Mouse (Mus musculus) kidney, postnatal 36 days (tissue): ENCODE measurements around the gene Banf1.
"Not testable (repeated sequence)": the region's sequence is repeated elsewhere in the genome, so short reads cannot be mapped to it uniquely, and the experiment has no call there.

ENCODE experiments used
- DNase-seq, 2 experiments: peaks; one replicate each; pipeline ENCODE4 v3.0.0; 2021 to 2022; ENCODE audit warnings: mixed read lengths in 2 of 2

Gene Banf1

GRCm38 (mm10) chr19:5367053-5367359 lies at the start of gene Banf1:
TSS of gene Banf1 (minus strand) at chr19:5367168.
- DNase-seq: no peak

- peak in 1 of 2 experiments; percentile 72 for DNase-seq
Measured at GRCm38 (mm10) chr19:5414534-5414957, 47.6 kb upstream of the Banf1 start.

- DNase-seq: no peak
Measured at GRCm38 (mm10) chr19:5413840-5414239, 46.9 kb upstream of the Banf1 start.

- peak in 1 of 2 experiments; percentile 43 for DNase-seq
Measured at GRCm38 (mm10) chr19:5411961-5412360, 45.0 kb upstream of the Banf1 start.

GRCm38 (mm10) chr19:5410641-5411040 lies 43.7 kb upstream of the Banf1 start:
- no peak for DNase-seq

- DNase-seq: no peak
Measured at GRCm38 (mm10) chr19:5409068-5409467, 42.1 kb upstream of the Banf1 start.

GRCm38 (mm10) chr19:5408057-5409001 lies 41.4 kb upstream of the Banf1 start:
- DNase-seq: peak; percentile 43 to 71

GRCm38 (mm10) chr19:5407133-5407532 lies 40.2 kb upstream of the Banf1 start:
- DNase-seq: peak; percentile 71 to 81

GRCm38 (mm10) chr19:5406531-5407126 lies 39.7 kb upstream of the Banf1 start:
- DNase-seq: peak; percentile 51 to 54

GRCm38 (mm10) chr19:5405924-5406323 lies 39.0 kb upstream of the Banf1 start:
- DNase-seq: no peak

- no peak for DNase-seq
Measured at GRCm38 (mm10) chr19:5402293-5402692, 35.3 kb upstream of the Banf1 start, which contains the start of gene Tsga10ip. TSS of gene Tsga10ip (minus strand) at chr19:5402526.

GRCm38 (mm10) chr19:5401073-5401472 lies 34.1 kb upstream of the Banf1 start:
- DNase-seq: not testable (repeated sequence)

GRCm38 (mm10) chr19:5395371-5395770 lies 28.4 kb upstream of the Banf1 start:
- DNase-seq: no peak

GRCm38 (mm10) chr19:5394168-5394567 lies 27.2 kb upstream of the Banf1 start:
- DNase-seq: no peak

GRCm38 (mm10) chr19:5392892-5393291 lies 25.9 kb upstream of the Banf1 start:
- DNase-seq: peak; percentile 71 to 87

- no peak for DNase-seq
Measured at GRCm38 (mm10) chr19:5390416-5390815, 23.4 kb upstream of the Banf1 start.

- DNase-seq: peak in 1 of 2 experiments; percentile 46
Measured at GRCm38 (mm10) chr19:5389647-5390046, 22.7 kb upstream of the Banf1 start.

GRCm38 (mm10) chr19:5388588-5389242 lies 21.7 kb upstream of the Banf1 start, which contains the start of gene Sart1:
TSS of gene Sart1 (minus strand) at chr19:5388703.
- peak; percentile 97 to 98 for DNase-seq

GRCm38 (mm10) chr19:5388011-5388441 lies 21.1 kb upstream of the Banf1 start:
- peak in 1 of 2 experiments; percentile 72 for DNase-seq

- no peak for DNase-seq
Measured at GRCm38 (mm10) chr19:5384715-5385114, 17.7 kb upstream of the Banf1 start.

- no peak for DNase-seq
Measured at GRCm38 (mm10) chr19:5383326-5383725, 16.4 kb upstream of the Banf1 start.

- DNase-seq: no peak
Measured at GRCm38 (mm10) chr19:5377446-5377845, 10.5 kb upstream of the Banf1 start.

GRCm38 (mm10) chr19:5374748-5375147 lies 7.8 kb upstream of the Banf1 start:
- no peak for DNase-seq
